Mouse (Mus musculus) midbrain, postnatal 0 days (tissue): ENCODE results near the gene Dhtkd1. TPM values are rescaled to one million over a fixed set of nuclear protein-coding genes. Genes with fewer than 3 reads are reported as not detected.
A peak's percentile ranks its signal among the peaks of the same experiment; 100 is the strongest.

Experiments
- ATAC-seq: fragments of 200-750 bp; cut with Nextera tagmentation; 2 replicates; pipeline ENCODE4 v1.8.0; 2017; ENCODE audit warnings: moderate number of reproducible peaks, mild to moderate bottlenecking, moderate TSS enrichment, moderate library complexity; ENCODE audit not compliant: low FRiP score
- DNase-seq: peaks from one replicate; pipeline ENCODE4 v3.0.0-alpha.2; 2015; ENCODE audit warnings: low spot score
- H3K27ac ChIP-seq: fragments of 300-500 bp; sonication (generic); 2 replicates; pipeline ENCODE4 v1.5.1; 2014; ENCODE audit warnings: low read depth, mild to moderate bottlenecking, low read length, mixed read lengths
- H3K27me3 ChIP-seq: fragments of 300-500 bp; sonication (generic); 2 replicates; pipeline ENCODE4 v1.6.1; 2014; ENCODE audit warnings: low read length, control low read depth, mixed read lengths; ENCODE audit not compliant: insufficient read depth
- H3K36me3 ChIP-seq: fragments of 300-500 bp; sonication (generic); 2 replicates; pipeline ENCODE4 v1.6.1; 2014; ENCODE audit warnings: low read length, control low read depth, mixed read lengths; ENCODE audit not compliant: insufficient read depth
- H3K4me1 ChIP-seq: fragments of 300-500 bp; sonication (generic); 2 replicates; pipeline ENCODE4 v1.6.1; 2014; ENCODE audit warnings: mild to moderate bottlenecking, control low read depth, antibody characterized with exemption, low read length, mixed read lengths; ENCODE audit not compliant: insufficient read depth
- H3K4me2 ChIP-seq: fragments of 300-500 bp; sonication (generic); 2 replicates; pipeline ENCODE4 v1.6.1; 2014; ENCODE audit warnings: low read depth, mild to moderate bottlenecking, low read length, mixed read lengths; ENCODE audit not compliant: poor library complexity, severe bottlenecking
- H3K4me3 ChIP-seq: fragments of 300-500 bp; sonication (generic); 2 replicates; pipeline ENCODE4 v1.5.1; 2014; ENCODE audit warnings: low read depth, mild to moderate bottlenecking, low read length, moderate library complexity
- H3K9ac ChIP-seq: fragments of 300-500 bp; sonication (generic); replicated peaks from 2 replicates; pipeline ENCODE4 v1.6.1; 2014; ENCODE audit warnings: mild to moderate bottlenecking, low read length, moderate library complexity, mixed read lengths; ENCODE audit not compliant: poor library complexity, severe bottlenecking
- H3K9me3 ChIP-seq: fragments of 300-500 bp; sonication (generic); 2 replicates; pipeline ENCODE4 v1.6.1; 2016; ENCODE audit warnings: low read length, control low read depth
- CTCF ChIP-seq: IDR thresholded peaks from 2 replicates; pipeline ENCODE4 v1.5.1; 2016; ENCODE audit warnings: antibody characterized with exemption, mild to moderate bottlenecking
- WGBS: fragments of 180-500 bp; shearing (Covaris S2); extraction: QIAGEN DNeasy Blood & Tissue Kit; methylation state at CpG from one replicate; pipeline ENCODE4 v1.1.7; 2014; 5-methylcytosine and 5-hydroxymethylcytosine counted together
- polyA plus RNA-seq: library from polyadenylated mRNA; unstranded; fragments of >200 nt; fragmentation: Nextera tagmentation; extraction: Ambion mirVana; gene quantifications from 2 replicates; pipeline ENCODE4 v1.2.1, GENCODE M21; 2015
- total RNA-seq: library from RNA; depleted of rRNA; stranded (reverse); fragments of >200 nt; gene quantifications from 2 replicates; pipeline ENCODE4 v1.2.3, GENCODE M21; 2014

Dhtkd1 gene
- total and polyA plus RNA-seq, 2 experiments from 2014 or later, result 4.6 to 13.3 TPM

GRCm38 (mm10) chr2:5929793-5930192, 12.8 kb downstream of the Dhtkd1 start:
- Histone ChIP-seq H3K4me1 (no peaks in the 10 kb centered on the region), H3K4me2 (no peak overlapping the region), H3K27me3 (no peaks in the 10 kb centered on the region), H3K4me3 (no peak overlapping the region), H3K36me3 (peaks cover 20% of the 10 kb centered on the region), H3K27ac (no peak overlapping the region), H3K9ac (no peak overlapping the region), H3K9me3 (no peaks in the 10 kb centered on the region)
- WGBS, result 91% methylated on average over 5 of the region's 5 CpGs
- DNase-seq, result no peak
- TF ChIP-seq CTCF, result no peak
- ATAC-seq, result no peak

DNA sequence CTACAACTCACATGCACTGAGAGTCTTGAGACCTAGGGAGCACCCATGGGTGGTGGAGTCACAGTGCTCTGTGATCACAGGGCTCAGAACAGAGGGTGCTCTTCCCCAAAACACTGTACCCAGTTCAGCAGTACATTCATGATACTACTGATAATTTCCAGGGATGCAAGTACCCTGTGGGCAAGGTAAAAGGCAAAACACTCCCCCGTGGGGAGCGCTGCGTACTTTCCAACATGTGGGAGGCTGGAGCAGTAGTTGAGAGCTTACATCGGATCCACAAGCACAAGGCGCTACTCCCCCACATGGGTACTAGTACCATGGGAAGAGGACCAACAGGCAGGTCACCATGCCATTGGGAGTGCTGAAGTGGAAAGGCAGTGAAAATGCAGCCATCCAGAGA, 15.1 kb downstream of the Dhtkd1 start:
- peaks cover 23% of the 10 kb centered on the region for H3K36me3 ChIP-seq
- no peaks in the 10 kb centered on the region for H3K27me3 ChIP-seq
- no peak overlapping the region for H3K4me2 ChIP-seq
- no peak for DNase-seq
- ATAC-seq, result no peak
- H3K4me1 ChIP-seq, result no peaks in the 10 kb centered on the region
- TF ChIP-seq CTCF, result no peak
- H3K4me3 ChIP-seq, result no peak overlapping the region
- no peak overlapping the region for H3K9ac ChIP-seq
- no peaks in the 10 kb centered on the region for H3K9me3 ChIP-seq
- no peak overlapping the region for H3K27ac ChIP-seq
- 96% methylated on average over 5 of the region's 5 CpGs for WGBS

- ATAC-seq, result no peak
- TF ChIP-seq CTCF, result no peak
- Histone ChIP-seq H3K9me3 (no peaks in the 10 kb centered on the region), H3K36me3 (peaks cover 31% of the 10 kb centered on the region), H3K4me3 (no peak overlapping the region), H3K9ac (no peak overlapping the region), H3K27ac (no peak overlapping the region), H3K4me1 (no peaks in the 10 kb centered on the region), H3K4me2 (no peak overlapping the region), H3K27me3 (no peaks in the 10 kb centered on the region)
- 83% methylated on average over 9 of the region's 9 CpGs for WGBS
- no peak for DNase-seq
These were observed 18.8 kb downstream of the Dhtkd1 start for GRCm38 (mm10) chr2:5923786-5924185.

- TF ChIP-seq CTCF, result no peak
- WGBS, result 91% methylated on average over 6 of the region's 6 CpGs
- H3K9me3 ChIP-seq, result no peaks in the 10 kb centered on the region
- H3K27me3 ChIP-seq, result no peaks in the 10 kb centered on the region
- H3K4me2 ChIP-seq, result no peak overlapping the region
- no peak overlapping the region for H3K9ac ChIP-seq
- H3K4me1 ChIP-seq, result no peaks in the 10 kb centered on the region
- ATAC-seq (no peak), DNase-seq (no peak)
- no peak overlapping the region for H3K27ac ChIP-seq
- peaks cover 26% of the 10 kb centered on the region for H3K36me3 ChIP-seq
- H3K4me3 ChIP-seq, result no peak overlapping the region
These were observed 19.8 kb downstream of the Dhtkd1 start for GRCm38 (mm10) chr2:5922823-5923222.

- no peak overlapping the region for H3K4me3 ChIP-seq
- ATAC-seq (peak; percentile 71; the same call in 1 of the 2 replicates), DNase-seq (peak; percentile 47)
- H3K9me3 ChIP-seq, result no peaks in the 10 kb centered on the region
- H3K27me3 ChIP-seq, result no peaks in the 10 kb centered on the region
- H3K9ac ChIP-seq, result no peak overlapping the region
- no peak overlapping the region for H3K27ac ChIP-seq
- H3K4me1 ChIP-seq, result no peaks in the 10 kb centered on the region
- 42% methylated on average over 16 of the region's 16 CpGs for whole genome bisulfite sequencing
- TF ChIP-seq CTCF, result no peak
- peaks cover 16% of the 10 kb centered on the region for H3K36me3 ChIP-seq
- no peak overlapping the region for H3K4me2 ChIP-seq
These were observed 31.2 kb downstream of the Dhtkd1 start for GRCm38 (mm10) chr2:5911282-5911965.

DNA sequence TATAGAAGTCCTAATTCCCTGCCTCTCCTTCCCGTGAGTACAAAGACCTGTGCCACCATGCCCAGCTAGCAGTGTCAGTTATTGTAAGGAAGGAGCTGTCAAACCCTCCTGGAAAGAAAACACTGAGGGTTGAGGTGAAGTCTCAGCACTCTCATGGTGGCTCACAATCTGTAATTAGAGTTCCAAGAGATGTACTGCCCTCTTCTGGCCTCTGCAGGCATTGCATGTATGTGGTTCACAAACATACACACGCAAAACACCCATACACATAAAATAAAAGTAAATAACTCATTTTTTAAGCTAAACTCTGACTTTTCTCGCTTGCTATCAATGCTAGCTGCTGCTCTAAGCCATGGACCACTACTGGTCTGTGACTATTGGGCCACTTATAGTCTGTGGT, 36.0 kb downstream of the Dhtkd1 start:
- 45% methylated on average over 3 of the region's 3 CpGs for WGBS
- H3K4me3 ChIP-seq, result no peak overlapping the region
- no peak overlapping the region for H3K27ac ChIP-seq

More for the DNA sequence above, 36.0 kb downstream of the Dhtkd1 start:
- no peaks in the 10 kb centered on the region for H3K27me3 ChIP-seq
- no peak for ATAC-seq
- no peak overlapping the region for H3K9ac ChIP-seq
- H3K4me2 ChIP-seq, result no peak overlapping the region
- H3K9me3 ChIP-seq, result no peaks in the 10 kb centered on the region
- peaks cover 28% of the 10 kb centered on the region for H3K36me3 ChIP-seq
- no peaks in the 10 kb centered on the region for H3K4me1 ChIP-seq
- peak; percentile 74 for TF ChIP-seq CTCF
- peak; percentile 43 for DNase-seq
